Mouse (Mus musculus): Measurements from ENCODE around the gene Lck. TPM values are rescaled to one million over a fixed set of nuclear protein-coding genes. Genes with fewer than 3 reads are reported as not detected.
"Not testable (repeated sequence)": the region's sequence is repeated elsewhere in the genome, so short reads cannot be mapped to it uniquely, and the experiment has no call there.

Lck gene
- total RNA-seq, 2 experiments from 2014 or later = 2.5 to 2.7 TPM

DNA sequence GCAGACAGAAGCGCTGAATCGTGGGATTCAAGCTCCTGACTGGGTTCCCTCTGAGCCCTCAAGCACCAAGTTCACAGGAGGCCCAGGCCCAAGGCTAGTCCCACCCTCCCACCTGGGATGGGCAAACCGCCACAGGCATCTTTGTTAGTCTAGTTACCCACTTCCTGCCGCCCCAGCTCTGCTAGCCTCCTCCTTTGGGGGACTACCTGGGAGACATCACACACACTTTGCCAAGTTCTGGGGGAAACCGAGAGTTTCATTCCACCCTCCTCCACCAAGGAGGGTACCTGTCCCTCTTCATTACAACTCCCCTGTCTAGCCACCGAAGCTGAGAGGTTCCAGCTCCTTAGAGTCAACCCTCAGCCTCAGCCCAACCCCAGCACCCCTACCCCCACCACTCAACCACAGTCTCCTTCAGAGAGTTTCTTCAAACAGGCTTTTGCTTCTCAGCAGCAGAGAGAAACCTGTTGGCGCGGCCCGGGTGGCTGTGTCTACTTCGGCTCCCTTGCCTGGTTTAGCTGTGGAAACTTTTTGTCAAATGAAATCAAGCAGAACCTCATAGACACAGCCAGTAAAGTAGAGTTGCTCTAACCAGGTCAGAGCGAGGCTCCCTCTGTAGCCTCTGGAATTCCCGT lies 15.0 kb downstream of the Lck start:
- intact Hi-C loops (cut with DNase I) = no loop called here
- DNase-seq (ENCODE audit: low spot score in 2 of 2) = no peak

DNA sequence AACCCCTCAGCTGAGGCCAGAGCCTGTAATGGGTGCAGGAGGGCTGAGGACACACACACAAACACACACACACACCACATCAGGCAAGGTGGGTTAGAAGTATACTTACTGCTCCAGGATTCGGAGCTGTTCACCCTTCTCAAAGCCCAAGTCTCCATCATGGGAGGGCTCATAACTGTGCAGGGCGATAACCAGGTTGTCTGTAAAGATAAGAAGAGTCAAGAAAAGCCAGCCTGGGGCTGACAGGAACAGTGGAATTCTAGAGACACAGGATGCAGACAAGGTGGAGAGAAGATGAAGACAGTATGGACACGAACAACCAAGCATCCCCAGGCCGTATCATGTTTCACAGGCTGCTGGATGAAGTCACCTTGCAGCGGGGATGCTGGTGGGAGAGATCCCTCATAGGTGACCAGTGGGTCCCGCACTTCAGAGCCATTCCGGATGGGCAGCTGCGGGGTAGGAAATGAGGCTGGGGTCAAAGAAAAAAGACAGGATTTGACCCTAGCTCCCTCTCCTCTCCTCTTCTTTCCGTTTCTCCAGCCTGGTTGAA lies 16.1 kb downstream of the Lck start:
- no peak for DNase-seq (ENCODE audit: low spot score in 2 of 2)
- intact Hi-C loops (cut with DNase I) = no loop called here

DNA sequence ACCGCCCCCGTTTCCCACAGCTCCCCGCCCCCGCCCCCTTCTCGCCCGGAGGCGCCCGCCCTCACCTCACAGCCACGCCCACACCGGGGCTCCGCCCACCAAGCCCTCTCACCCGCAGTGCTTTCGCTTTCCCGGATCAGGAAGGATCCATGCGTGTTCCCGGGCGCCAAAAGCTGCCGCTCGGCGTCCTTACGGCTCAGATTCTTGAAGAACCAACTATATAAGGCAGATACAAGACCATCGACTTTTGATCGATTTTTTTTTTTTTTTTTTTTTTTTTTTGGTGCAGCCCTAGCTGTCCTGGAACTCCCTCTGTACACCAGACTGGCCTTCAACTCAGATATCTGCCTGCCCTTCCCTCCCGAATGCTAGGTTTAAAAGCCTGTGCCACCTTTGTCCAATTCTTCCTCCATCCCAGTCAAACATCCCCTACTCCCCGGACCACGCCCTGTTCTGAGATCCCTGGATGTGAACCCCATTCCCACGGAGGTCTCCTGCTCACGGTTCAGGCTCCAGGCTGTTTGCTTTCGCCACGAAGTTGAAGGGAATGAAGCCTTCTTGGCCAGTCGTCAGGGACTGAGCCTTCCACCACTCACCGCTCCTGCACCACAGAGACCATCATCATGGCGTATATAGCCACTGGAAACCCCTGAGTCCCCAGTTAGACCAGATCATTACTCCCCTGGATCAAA lies 16.8 kb downstream of the Lck start:
- peak; percentile 73 to 76 for DNase-seq (ENCODE audit: low spot score in 2 of 2)
- intact Hi-C loops (cut with DNase I) = no loop called here

DNA sequence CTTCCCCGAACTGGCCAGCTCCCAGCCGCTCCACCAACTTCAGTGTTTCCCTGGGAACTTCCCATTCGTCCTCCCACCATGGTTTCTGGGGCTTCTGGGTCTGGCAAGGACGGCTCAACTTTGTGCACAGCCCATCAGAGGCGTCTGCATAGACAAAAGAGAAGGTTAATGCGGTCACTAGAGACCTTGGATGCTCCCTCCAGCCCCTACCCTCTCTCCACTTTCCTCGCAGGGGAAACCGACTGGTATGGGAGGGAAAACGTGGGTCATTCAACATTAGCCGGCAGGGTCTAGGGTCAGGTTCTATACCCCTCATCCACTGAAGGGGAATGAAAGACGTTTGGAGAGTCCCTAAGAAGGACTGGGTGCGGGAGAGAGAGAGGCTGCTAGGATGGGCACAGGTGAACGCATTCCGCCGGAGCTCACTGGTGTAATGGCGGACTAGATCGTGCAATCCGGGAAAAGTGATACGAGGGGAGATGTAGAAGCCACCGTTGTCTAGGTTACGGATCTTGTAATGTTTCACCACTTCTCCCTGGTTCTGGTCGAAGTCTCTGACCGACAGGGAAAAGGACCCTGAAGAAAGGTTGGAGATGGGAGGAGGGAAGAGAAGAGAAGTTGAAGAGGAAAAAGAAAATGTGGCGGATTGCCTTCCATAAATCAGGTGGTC lies 17.4 kb downstream of the Lck start:
- DNase-seq (ENCODE audit: low spot score in 2 of 2) = peak in 1 of 2 experiments; percentile 8
- intact Hi-C loops (cut with DNase I) = no loop called here

DNA sequence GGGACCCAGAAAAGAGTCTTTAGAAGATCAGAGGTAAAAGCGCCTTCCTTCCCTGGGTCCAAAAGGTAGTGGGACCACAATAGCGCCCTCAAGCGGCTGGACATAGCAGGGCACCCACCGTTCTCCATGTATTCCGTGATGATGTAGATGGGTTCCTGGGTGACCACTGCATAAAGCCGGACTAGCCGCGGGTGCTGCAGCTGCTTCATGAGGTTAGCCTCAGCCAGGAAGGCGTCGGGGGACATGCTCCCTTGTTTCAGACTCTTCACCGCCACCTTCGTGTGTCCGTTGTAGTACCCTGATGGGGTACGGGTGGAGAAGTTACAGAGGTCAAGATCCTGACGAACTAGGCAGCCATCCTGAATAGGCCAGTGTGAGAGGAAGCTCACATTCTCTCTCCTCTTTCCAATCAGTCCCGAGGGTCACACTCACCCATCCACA lies 18.0 kb downstream of the Lck start:
- peak in 1 of 2 experiments; percentile 47 for DNase-seq (ENCODE audit: low spot score in 2 of 2)
- intact Hi-C loops (cut with DNase I) = no loop called here

DNA sequence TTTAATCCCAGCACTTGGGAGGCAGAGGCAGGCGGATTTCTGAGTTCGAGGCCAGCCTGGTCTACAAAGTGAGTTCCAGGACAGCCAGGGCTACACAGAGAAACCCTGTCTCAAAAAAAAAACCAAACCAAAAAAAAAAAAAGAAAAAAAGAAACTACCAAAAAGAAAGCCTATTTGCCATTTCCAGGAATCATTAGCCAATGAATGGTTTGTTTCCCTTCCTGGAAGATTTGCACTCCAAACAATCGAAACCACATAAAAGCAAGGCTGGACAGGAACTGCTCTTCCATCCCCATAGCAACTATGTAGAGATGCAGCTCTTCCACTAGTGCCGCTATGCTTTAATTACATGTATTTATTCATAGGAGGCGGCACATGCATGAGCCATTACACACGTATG lies 18.9 kb downstream of the Lck start:
- intact Hi-C loops (cut with DNase I); DNase-seq (ENCODE audit: low spot score in 2 of 2): not testable (repeated sequence)

DNA sequence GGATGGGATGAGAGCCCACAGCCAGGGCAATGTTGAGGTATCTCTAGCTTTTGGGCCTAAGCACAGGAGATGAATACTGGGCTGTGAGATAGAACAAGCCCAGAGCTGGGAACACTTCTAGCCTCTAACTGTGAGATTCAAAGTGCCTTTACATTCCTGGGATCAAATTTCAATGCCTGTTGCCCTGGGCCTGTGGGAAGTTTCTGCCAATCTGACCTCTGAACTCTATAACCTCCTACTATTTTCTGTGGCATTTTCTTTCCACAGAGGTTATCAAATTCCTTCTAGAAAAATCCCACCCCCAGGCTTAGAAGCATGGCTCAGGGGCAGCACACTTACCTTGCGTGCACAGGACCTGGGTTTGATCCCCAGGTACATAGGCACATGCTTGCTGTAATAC lies 23.1 kb downstream of the Lck start:
- no peak for DNase-seq (ENCODE audit: low spot score in 2 of 2)
- intact Hi-C loops (cut with DNase I) = no loop called here

DNA sequence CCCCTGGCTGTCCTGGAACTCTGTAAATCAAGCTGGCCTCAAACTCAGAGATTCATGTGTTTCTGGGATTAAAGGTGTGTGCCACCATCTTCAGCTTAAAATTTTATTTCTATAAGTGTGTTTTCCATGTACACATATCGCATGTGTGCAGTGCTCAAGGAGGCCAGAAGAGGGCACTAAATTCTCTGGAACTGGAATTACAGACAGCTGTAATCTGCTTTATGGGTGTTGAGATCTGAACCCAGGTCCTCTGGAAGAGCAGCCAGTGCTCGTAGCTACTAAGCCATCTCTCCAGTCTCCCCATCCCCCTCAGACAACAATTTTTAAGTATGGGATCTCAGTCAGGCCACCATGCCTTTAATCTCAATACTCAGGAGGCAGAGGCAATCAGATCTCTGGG lies 24.1 kb downstream of the Lck start:
- no peak for DNase-seq (ENCODE audit: low spot score in 2 of 2)
- intact Hi-C loops (cut with DNase I) = no loop called here

DNA sequence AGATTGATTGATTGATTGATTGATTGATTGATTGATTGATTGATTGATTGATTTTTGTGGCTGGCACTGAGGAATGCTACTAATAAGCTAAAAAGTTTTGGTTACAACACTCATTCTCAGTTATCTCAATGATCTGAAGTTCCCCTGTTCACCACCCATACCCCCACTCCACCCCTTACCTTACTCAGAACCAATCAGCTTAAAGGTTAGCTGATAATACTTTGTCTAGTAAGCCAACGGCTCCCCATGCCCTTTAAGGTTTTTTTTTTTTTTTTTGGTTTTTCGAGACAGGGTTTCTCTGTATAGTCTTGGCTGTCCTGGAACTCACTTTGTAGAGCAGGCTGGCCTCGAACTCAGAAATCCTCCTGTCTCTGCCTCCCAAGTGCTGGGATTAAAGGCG lies 25.8 kb downstream of the Lck start:
- DNase-seq (ENCODE audit: low spot score in 2 of 2); intact Hi-C loops (cut with DNase I): not testable (repeated sequence)

DNA sequence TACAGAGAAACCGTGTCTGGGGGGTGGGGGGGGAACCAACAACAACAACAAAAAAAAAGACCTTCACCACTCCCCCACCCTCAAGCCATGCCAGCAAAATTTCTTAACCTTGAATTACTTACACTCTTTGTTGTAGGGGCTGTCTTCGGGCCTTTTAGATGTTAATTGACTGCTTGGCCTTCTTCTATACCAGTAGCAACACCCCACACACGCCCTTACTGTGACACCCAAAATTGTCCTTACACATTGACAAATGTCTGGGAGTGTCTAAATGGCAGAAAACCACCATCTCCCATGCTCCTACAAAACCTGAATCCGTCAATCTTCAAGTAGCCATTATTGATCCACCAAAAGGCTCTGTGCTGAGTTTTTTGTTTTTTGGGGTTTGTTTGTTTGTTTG lies 29.3 kb downstream of the Lck start:
- intact Hi-C loops (cut with DNase I) = loop anchor here (5.0 kb wide), 1 partner anchor 63 kb away; no protein-coding TSS in a partner anchor
- no peak for DNase-seq (ENCODE audit: low spot score in 2 of 2)

DNA sequence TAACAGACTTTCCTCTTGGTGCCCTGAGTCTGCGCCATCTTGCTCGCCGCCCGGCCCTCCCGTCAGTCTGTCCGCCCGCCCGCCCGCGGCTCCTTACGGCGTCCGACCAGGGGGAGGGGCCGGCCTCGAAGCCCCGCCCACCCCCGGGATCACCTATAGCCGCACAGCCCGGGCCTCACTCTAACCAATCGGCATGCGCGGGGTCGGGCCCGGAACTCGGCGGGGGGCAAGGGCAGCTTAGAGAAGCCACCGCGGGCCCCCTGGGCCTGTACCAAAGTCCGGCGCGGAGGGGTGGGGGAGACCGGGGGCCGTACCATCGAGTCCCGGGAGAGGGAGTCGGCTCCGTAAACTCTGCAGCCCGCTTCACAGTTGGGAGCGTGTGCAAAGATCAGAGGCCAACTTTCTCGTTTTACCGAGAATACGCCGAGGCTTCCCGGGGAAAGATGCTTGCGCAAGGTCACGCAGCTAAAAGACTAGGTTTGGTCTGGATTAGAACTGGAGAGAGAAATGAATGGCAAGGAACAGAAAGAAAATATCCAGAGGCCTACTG lies 30.8 kb downstream of the Lck start, which contains the start of gene Hdac1:
Gene Hdac1, minus strand, starts transcription at position 122 of the 550 bp plus-strand sequence.
- intact Hi-C loops (cut with DNase I) = loop anchor here (5.0 kb wide), 1 partner anchor 65 kb away; no protein-coding TSS in a partner anchor
- peak; percentile 96 to 97 for DNase-seq (ENCODE audit: low spot score in 2 of 2)

DNA sequence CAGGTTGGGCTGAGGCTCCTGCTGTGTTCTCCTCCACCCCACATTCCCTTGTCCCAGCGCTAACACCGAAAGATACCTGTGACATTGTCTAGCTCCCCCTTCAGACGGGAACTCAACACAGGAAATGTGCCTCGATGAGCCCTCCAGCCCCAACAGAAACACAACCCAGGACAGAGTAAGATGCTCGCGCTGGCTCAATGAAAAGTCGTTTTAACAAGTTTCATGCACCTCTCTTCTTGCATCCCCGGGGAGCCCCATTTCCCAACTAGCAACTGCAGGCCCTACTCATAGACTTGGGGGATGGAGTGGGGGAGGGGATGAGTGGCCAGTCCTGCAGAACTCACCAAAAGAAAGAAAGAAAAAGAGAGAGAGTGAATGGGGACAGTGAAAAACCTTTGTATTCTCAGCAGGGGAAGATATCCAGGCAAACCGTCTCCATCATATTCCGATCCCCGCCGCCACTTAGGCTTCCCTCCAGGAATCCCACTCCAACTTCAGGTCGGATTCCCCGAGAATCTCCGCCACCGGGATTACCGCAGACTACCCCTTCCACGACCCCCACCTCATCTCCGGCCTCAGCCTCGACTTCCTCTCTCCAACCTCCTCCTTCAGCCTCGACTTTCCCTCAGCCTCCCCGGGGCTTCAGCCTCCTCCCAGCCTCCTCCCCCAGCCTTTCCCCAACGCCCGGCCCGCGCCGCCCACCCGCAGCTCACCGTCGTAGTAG lies 31.4 kb downstream of the Lck start:
- intact Hi-C loops (cut with DNase I) = loop anchor here (5.0 kb wide), 1 partner anchor 65 kb away; no protein-coding TSS in a partner anchor

DNA sequence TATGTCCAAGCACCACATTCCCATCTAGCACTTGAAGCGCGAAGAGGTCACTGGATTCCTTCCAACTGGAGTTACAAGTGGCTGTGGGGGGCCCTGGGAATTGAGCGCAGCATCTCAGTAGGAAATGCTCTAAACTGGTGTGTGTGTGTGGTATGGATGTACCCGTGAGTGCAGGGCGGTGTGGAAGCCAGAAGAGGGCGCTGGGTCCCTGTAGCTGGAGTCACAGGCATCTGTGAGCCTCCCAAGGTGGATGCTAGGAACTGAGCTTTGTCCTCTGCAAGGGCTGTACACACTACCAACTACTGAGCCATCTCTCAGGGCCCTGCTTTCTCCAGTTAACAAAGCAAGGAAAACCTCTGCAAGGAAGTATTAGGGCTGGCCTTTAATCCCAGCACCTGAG lies 33.4 kb downstream of the Lck start:
- DNase-seq (ENCODE audit: low spot score in 2 of 2) = no peak
- intact Hi-C loops (cut with DNase I) = loop anchor here (5.0 kb wide), 1 partner anchor 67 kb away; no protein-coding TSS in a partner anchor

More for the DNA sequence above, 31.4 kb downstream of the Lck start:
- DNase-seq (ENCODE audit: low spot score in 2 of 2) = peak; percentile 13 to 31

DNA sequence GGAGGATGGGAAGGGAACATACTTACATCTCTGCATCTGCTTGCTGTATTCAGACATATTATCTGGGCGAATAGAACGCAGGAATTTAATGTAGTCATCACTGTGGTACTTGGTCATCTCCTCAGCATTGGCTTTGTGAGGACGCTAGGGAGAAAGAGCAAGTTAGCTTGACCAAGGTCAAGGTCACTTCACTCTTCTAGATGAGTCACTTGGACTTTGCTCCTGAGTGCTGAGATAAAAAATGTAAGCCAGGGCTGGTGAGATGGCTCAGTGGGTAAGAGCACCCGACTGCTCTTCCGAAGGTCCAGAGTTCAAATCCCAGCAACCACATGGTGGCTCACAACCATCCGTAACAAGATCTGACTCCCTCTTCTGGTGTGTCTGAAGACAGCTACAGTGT lies 44.5 kb downstream of the Lck start:
- DNase-seq (ENCODE audit: low spot score in 2 of 2); intact Hi-C loops (cut with DNase I): not testable (repeated sequence)

DNA sequence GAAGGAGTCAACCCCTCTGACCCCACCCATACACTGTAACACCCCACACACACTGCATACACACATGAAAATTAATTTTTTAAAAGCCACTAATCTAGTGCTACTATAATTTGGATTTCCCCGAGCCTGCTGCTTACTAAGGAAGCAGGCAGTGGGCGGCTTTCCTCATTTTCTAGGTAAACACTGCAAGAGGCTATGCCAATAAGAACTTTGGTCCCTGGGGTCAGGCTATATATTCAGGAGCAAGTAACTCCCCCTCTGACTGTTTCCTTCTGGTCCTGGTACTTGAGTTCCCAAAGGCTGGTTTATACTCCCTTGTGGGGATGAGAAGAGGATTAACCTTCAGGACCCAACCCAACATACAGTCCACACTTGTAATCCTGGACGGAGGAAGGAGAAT lies 47.6 kb downstream of the Lck start:
- intact Hi-C loops (cut with DNase I) = no loop called here
- DNase-seq (ENCODE audit: low spot score in 2 of 2) = no peak

DNA sequence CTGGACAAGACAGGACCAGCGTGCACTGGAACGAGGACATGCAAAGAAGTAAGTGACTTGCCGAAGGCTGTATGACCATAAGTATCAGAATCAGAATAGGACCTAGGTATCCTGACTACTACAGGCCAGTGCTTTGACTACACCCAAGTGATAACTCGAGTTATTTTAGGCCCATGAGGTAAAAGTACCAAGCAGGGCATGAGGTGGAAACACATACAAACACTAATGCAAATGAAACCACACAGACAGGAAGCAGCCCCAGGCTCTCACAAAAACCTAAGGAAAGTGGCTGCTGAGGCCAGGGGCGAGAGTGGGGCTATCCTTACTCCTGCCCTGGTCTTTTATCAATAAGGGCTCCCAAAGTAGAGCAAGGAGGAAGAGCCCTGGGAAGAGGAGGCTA lies 48.1 kb downstream of the Lck start:
- intact Hi-C loops (cut with DNase I) = no loop called here
- no peak for DNase-seq (ENCODE audit: low spot score in 2 of 2)

DNA sequence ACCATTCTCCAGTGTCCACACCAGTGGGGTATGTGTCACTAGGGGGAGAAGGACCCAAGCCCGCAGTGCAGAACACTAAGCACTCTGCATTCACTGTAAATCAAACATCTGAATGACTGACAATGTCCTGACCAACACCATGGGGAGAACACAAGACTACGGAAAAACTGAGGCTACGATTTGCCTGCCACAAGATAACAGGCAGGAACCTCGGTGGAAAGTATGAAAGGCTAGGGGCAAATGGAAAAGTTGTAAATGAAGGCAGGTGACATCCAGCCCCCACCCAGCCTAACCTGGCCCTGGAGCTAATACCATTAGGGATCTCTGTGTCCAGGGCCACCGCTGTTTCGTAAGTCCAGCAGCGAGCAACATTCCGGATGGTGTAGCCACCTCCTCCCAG lies 54.9 kb downstream of the Lck start:
- intact Hi-C loops (cut with DNase I) = no loop called here
- no peak for DNase-seq (ENCODE audit: low spot score in 2 of 2)

DNA sequence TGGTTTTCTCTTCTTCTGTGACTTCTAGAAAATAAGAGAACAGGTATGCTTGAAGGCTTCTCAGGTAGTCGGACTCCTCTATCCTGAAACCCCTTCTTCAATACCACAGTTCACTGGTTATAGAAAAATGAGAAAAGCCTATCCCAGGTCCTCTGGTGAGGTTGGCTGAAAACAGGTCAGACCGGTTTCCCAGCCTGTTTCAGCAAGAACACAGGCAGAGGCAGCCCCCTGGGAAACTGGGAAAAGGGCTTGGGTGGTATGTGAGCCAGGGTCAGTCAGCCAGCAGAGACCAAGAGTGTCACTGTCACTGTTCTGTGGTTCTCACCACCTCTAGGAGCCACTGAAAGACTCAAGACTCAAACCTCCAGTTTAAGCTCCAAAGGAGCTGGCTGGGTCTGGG lies 56.5 kb downstream of the Lck start:
- no peak for DNase-seq (ENCODE audit: low spot score in 2 of 2)
- intact Hi-C loops (cut with DNase I) = no loop called here

DNA sequence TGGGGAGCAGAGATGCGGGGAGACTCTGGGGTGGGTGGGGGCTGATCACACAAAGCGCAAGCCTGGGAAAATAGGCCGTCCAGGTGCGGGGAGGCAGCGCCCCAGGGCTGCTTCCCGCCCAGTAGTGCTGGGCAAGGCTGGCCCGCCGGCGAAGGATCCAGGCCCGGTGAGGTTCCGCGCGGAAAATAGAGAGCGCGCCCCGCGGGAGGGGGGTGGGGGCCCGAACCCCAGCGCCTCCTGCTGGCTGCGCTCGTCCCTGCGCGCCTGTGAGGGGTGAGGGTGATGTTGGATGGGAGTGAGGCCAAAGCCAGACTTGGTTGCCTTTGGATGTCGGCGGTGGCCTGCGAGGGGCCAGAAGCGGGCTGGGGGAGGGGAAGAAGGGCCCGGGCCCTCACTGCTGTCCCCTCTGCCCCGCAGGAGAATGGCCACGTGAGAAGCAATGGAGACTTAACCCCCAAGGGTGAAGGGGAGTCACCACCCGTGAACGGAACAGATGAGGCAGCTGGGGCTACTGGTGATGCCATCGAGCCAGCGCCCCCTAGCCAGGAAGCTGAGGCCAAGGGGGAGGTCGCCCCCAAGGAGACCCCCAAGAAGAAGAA lies 59.0 kb downstream of the Lck start:
- intact Hi-C loops (cut with DNase I) = loop anchor here (1.0 kb wide), 1 partner anchor 19 kb away; no protein-coding TSS in a partner anchor
- peak in 1 of 2 experiments; percentile 52 for DNase-seq (ENCODE audit: low spot score in 2 of 2)
